ENCODE assay signal across 9 mouse cellular contexts in the genomic region with DNA sequence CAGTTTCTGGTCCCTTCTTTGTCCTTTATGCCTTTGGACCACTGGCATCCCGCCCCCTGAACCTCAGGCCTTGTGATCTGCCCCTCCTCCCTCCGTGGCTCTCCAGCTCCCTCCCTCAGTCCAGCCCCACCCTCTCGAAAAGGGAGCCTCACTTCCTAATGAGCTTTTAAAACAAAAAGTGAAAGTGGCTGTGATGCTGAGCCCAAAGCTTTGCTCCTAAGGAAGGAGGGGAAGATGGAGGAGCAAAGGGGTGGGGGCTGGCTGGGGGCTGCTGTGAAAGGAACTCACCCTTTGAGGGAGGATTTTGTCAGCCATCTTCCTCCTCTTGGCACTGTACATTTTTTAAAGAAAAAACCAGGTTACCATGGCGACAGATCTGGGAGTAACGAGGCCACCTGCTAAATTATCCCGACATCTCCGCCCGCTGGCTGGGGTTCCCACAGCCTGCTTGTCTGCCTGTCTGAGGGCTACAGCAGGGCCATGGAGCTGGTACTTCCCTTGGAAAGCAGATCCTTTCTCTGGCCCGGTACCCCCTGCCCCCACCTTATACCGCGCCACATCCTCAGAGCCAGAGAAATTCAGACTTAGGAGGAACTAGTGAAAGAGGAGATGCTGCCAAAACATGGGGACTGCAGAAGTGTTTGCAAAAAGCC. TPM values are rescaled to one million over a fixed set of nuclear protein-coding genes. Genes with fewer than 3 reads are reported as not detected.
DNase-seq lines count a peak whose midpoint lies in the region; ATAC-seq and TF ChIP-seq lines count a peak whose summit lies in the region.
"Had no signal": no experiment of that assay in that cellular context is flagged by ENCODE, and none has a peak within 500 bp of the region (broad histone marks: within the 10 kb centered on the region; RNA-seq: fewer than 3 reads in every experiment).

No protein-coding gene starts in this region.

- WGBS in embryonic facial prominence, embryonic 15.5 days = 20% methylated on average over 11 of the region's 11 CpGs
- WGBS in hindbrain, embryonic 15.5 days = 13% methylated on average over 11 of the region's 11 CpGs
- WGBS in limb, embryonic 12.5 days = 19% methylated on average over 11 of the region's 11 CpGs
- WGBS in olfactory bulb, adult 2 months = 4% methylated on average over 11 of the region's 11 CpGs

- peaks cover 52% of the 10 kb centered on the region for H3K4me1 ChIP-seq in embryonic facial prominence, embryonic 15.5 days
- peaks cover 63% of the 10 kb centered on the region for H3K4me1 ChIP-seq in hindbrain, embryonic 15.5 days (replicated peaks)
- peaks cover 51% of the 10 kb centered on the region for H3K4me1 ChIP-seq in limb, embryonic 12.5 days (replicated peaks)
- H3K4me1 ChIP-seq in olfactory bulb, adult 2 months (ENCODE audit: control insufficient read depth, insufficient read depth, low read length) = peaks cover 62% of the 10 kb centered on the region

- no peak overlapping the region for H3K9ac ChIP-seq in embryonic facial prominence, embryonic 15.5 days
- peak overlapping the region; percentile 35 for H3K9ac ChIP-seq in hindbrain, embryonic 15.5 days
- 0 out of 2 replicates have a peak overlapping the region, but pooled peaks have one; percentile 12 for H3K9ac ChIP-seq in limb, embryonic 12.5 days (replicated peaks)

- DNase-seq in cerebellum, adult 11-12 months = peak; percentile 59
- DNase-seq in cerebellum, adult 8-10 months = no peak
- peak; percentile 67 for DNase-seq in CD4-positive, CD25-positive, alpha-beta regulatory T cell, adult 2 months (ENCODE audit: low read depth, low spot score)
- no peak for DNase-seq in urinary bladder, postnatal 14 days (ENCODE audit: low spot score)

- H3K4me2 ChIP-seq in embryonic facial prominence, embryonic 15.5 days (replicated peaks) = no peak overlapping the region
- peak overlapping the region; percentile 49 for H3K4me2 ChIP-seq in hindbrain, embryonic 15.5 days
- no peak overlapping the region for H3K4me2 ChIP-seq in limb, embryonic 12.5 days

- H3K27ac ChIP-seq in embryonic facial prominence, embryonic 15.5 days (replicated peaks) = peak overlapping the region; percentile 44; the same call in 1 of the 2 replicates
- H3K27ac ChIP-seq in hindbrain, embryonic 15.5 days (replicated peaks) = peak overlapping the region; percentile 83
- no peak overlapping the region for H3K27ac ChIP-seq in limb, embryonic 12.5 days
- H3K27ac ChIP-seq in olfactory bulb, adult 2 months (ENCODE audit: insufficient read depth, low read depth, low read length) = peak overlapping the region; percentile 95

- no peak overlapping the region for H3K4me3 ChIP-seq in embryonic facial prominence, embryonic 15.5 days (replicated peaks)
- H3K4me3 ChIP-seq in hindbrain, embryonic 15.5 days = peak overlapping the region; percentile 25
- H3K4me3 ChIP-seq in limb, embryonic 12.5 days (replicated peaks) = no peak overlapping the region
- H3K4me3 ChIP-seq in olfactory bulb, adult 2 months (ENCODE audit: insufficient read depth, low read depth, low read length) = peak overlapping the region; percentile 18

- no peak for ATAC-seq in embryonic facial prominence, embryonic 15.5 days (ENCODE audit: insufficient number of reproducible peaks, low FRiP score, low TSS enrichment, low read depth)
- peak; percentile 16 for ATAC-seq in hindbrain, embryonic 15.5 days (ENCODE audit: low FRiP score, low read depth)
- no peak for ATAC-seq in limb, embryonic 12.5 days (ENCODE audit: insufficient number of reproducible peaks, insufficient read depth, low FRiP score, low TSS enrichment, low read depth)

- H3K27me3 ChIP-seq in embryonic facial prominence, embryonic 15.5 days = no peaks in the 10 kb centered on the region
- H3K27me3 ChIP-seq in hindbrain, embryonic 15.5 days = no peaks in the 10 kb centered on the region
- H3K27me3 ChIP-seq in limb, embryonic 12.5 days = peaks cover 36% of the 10 kb centered on the region

- TF ChIP-seq POLR2A in olfactory bulb, adult 2 months (IDR thresholded peaks at IDR 0.05; ENCODE audit: insufficient read depth, low read depth, low read length) = no peak

- TF ChIP-seq CTCF in olfactory bulb, adult 2 months (IDR thresholded peaks at IDR 0.05; ENCODE audit: insufficient read depth, low read depth, low read length) = no peak

- peaks cover 44% of the 10 kb centered on the region for H3K36me3 ChIP-seq in embryonic facial prominence, embryonic 15.5 days
- H3K36me3 ChIP-seq in hindbrain, embryonic 15.5 days = peaks cover 37% of the 10 kb centered on the region
- peaks cover 48% of the 10 kb centered on the region for H3K36me3 ChIP-seq in limb, embryonic 12.5 days

- no peaks in the 10 kb centered on the region for H3K9me3 ChIP-seq in embryonic facial prominence, embryonic 15.5 days (replicated peaks)
- no peaks in the 10 kb centered on the region for H3K9me3 ChIP-seq in hindbrain, embryonic 15.5 days
- H3K9me3 ChIP-seq in limb, embryonic 12.5 days = no peaks in the 10 kb centered on the region

RNA-seq across cellular contexts. Expression of gene Chpf2, which starts 10.1 kb away (rescaled TPM):
- polyA plus RNA-seq in embryonic facial prominence, embryonic 15.5 days (2015; fragmentation: Nextera tagmentation; extraction: Ambion mirVana) = 30.3 and 33.1 TPM in 2 replicates
- polyA plus RNA-seq in hindbrain, embryonic 15.5 days (2015; fragmentation: Nextera tagmentation; extraction: Ambion mirVana) = 18.7 and 19.0 TPM in 2 replicates
- polyA plus RNA-seq in limb, embryonic 12.5 days (2016; fragmentation: Nextera tagmentation; extraction: Ambion mirVana) = 20.1 and 24.0 TPM in 2 replicates
- polyA plus RNA-seq in olfactory bulb, adult 2 months (2012; ENCODE audit: insufficient read depth, insufficient read length, low replicate concordance, missing spikeins) = not detected in 2 replicates

RNA-seq across cellular contexts. Expression of gene Abcf2, which starts 19.4 kb away (rescaled TPM):
- polyA plus RNA-seq in embryonic facial prominence, embryonic 15.5 days (2015; fragmentation: Nextera tagmentation; extraction: Ambion mirVana) = 93.7 and 100 TPM in 2 replicates
- polyA plus RNA-seq in hindbrain, embryonic 15.5 days (2015; fragmentation: Nextera tagmentation; extraction: Ambion mirVana) = 78.7 and 82.1 TPM in 2 replicates
- polyA plus RNA-seq in limb, embryonic 12.5 days (2016; fragmentation: Nextera tagmentation; extraction: Ambion mirVana) = 131 and 134 TPM in 2 replicates
- not detected in 2 replicates for polyA plus RNA-seq in olfactory bulb, adult 2 months (2012; ENCODE audit: insufficient read depth, insufficient read length, low replicate concordance, missing spikeins)

RNA-seq across cellular contexts. Expression of gene Smarcd3, which starts 27.6 kb away (rescaled TPM):
- polyA plus RNA-seq in embryonic facial prominence, embryonic 15.5 days (2015; fragmentation: Nextera tagmentation; extraction: Ambion mirVana) = 39.7 and 42.4 TPM in 2 replicates
- 134 and 138 TPM in 2 replicates for polyA plus RNA-seq in hindbrain, embryonic 15.5 days (2015; fragmentation: Nextera tagmentation; extraction: Ambion mirVana)
- polyA plus RNA-seq in limb, embryonic 12.5 days (2016; fragmentation: Nextera tagmentation; extraction: Ambion mirVana) = 68.5 and 72.6 TPM in 2 replicates
- polyA plus RNA-seq in olfactory bulb, adult 2 months (2012; ENCODE audit: insufficient read depth, insufficient read length, low replicate concordance, missing spikeins) = not detected in 2 replicates

RNA-seq across cellular contexts. Expression of gene 4931409K22Rik, which starts 40.0 kb away (rescaled TPM):
- 0.07 TPM in 1 of 2 replicates, not detected in the other for polyA plus RNA-seq in embryonic facial prominence, embryonic 15.5 days (2015; fragmentation: Nextera tagmentation; extraction: Ambion mirVana)
- polyA plus RNA-seq in hindbrain, embryonic 15.5 days (2015; fragmentation: Nextera tagmentation; extraction: Ambion mirVana) = 0.10 and 0.18 TPM in 2 replicates
- 0.06 and 0.19 TPM in 2 replicates for polyA plus RNA-seq in limb, embryonic 12.5 days (2016; fragmentation: Nextera tagmentation; extraction: Ambion mirVana)
- not detected in 2 replicates for polyA plus RNA-seq in olfactory bulb, adult 2 months (2012; ENCODE audit: insufficient read depth, insufficient read length, low replicate concordance, missing spikeins)
- polyA plus RNA-seq: C2C12 had no signal

RNA-seq across cellular contexts. Expression of gene Asb10, which starts 55.9 kb away (rescaled TPM):
- 1.1 and 1.2 TPM in 2 replicates for polyA plus RNA-seq in embryonic facial prominence, embryonic 15.5 days (2015; fragmentation: Nextera tagmentation; extraction: Ambion mirVana)
- polyA plus RNA-seq in hindbrain, embryonic 15.5 days (2015; fragmentation: Nextera tagmentation; extraction: Ambion mirVana) = 0.14 and 0.26 TPM in 2 replicates
- 0.72 and 1.1 TPM in 2 replicates for polyA plus RNA-seq in limb, embryonic 12.5 days (2016; fragmentation: Nextera tagmentation; extraction: Ambion mirVana)
- not detected in 2 replicates for polyA plus RNA-seq in olfactory bulb, adult 2 months (2012; ENCODE audit: insufficient read depth, insufficient read length, low replicate concordance, missing spikeins)
- polyA plus RNA-seq: C2C12 had no signal

Comparison
In these comparisons a context has a peak if more than half of its experiments do, and no peak if none do; other contexts are left out.
1. DNase-seq: peak in cerebellum, adult 11-12 months (single experiment) and CD4-positive, CD25-positive, alpha-beta regulatory T cell, adult 2 months (single experiment); none in cerebellum, adult 8-10 months (single experiment) and urinary bladder, postnatal 14 days (single experiment).
2. H3K4me3 ChIP-seq: peak in hindbrain, embryonic 15.5 days (single experiment) and olfactory bulb, adult 2 months (single experiment); none in embryonic facial prominence, embryonic 15.5 days (single experiment) and limb, embryonic 12.5 days (single experiment).
3. RNA of gene Chpf2, which starts 10.1 kb away (polyA plus RNA-seq): 30.3 to 33.1 TPM in embryonic facial prominence, embryonic 15.5 days, 20.1 to 24.0 TPM in limb, embryonic 12.5 days and 18.7 to 19.0 TPM in hindbrain, embryonic 15.5 days; not detected in olfactory bulb, adult 2 months; every median in the first group is over 10 times any median in the second.